Mouse (Mus musculus) bone marrow, adult 2 months (tissue): ENCODE results near the gene Tax1bp3.

Source experiments
- CTCF ChIP-seq: fragments of 200-500 bp; IDR thresholded peaks from 2 replicates; pipeline ENCODE4 v1.5.1; 2011; ENCODE audit warnings: low read length, control low read depth; ENCODE audit not compliant: control insufficient read depth, insufficient read depth
- POLR2A ChIP-seq: fragments of 200-500 bp; IDR thresholded peaks from 2 replicates; pipeline ENCODE4 v1.6.1; 2011; ENCODE audit warnings: low read depth, mild to moderate bottlenecking, control low read depth, low read length, borderline replicate concordance; ENCODE audit not compliant: control insufficient read depth

DNA sequence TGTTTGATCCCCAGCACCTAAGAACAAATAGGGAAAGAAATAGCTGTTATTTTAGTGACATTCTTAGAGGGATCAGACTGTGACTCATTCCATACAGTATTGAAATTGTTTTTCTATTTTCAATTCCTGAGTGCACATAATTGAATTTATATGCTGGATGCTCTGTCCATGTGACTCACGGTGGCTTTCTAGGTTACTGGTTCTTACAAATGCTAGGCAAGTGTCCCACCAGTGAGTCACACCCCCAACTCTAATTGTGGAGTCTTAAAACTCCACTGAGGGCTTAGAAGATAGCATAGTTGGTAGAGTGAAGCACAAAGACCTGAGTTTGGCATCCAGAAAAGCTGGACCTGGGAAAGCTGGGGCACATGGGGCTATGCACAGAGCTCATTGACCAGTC lies 43.8 kb downstream of the Tax1bp3 start:
- no peak for TF ChIP-seq POLR2A
- no peak for TF ChIP-seq CTCF
